Mouse (Mus musculus) CD4-positive naive resting alpha-beta T cell, adult 76 days (primary cell): ENCODE data around the gene Smim23. TPM values are rescaled to one million over a fixed set of nuclear protein-coding genes. Genes with fewer than 3 reads are reported as not detected.

Source experiments
- total RNA-seq: library from RNA; stranded (reverse); gene quantifications from one replicate; pipeline ENCODE4 v1.2.4, GENCODE M21; 2023

Gene Smim23
- total RNA-seq = not detected

GRCm38 (mm10) chr11:32824505-32824904, at the start of gene Smim23:
Gene Smim23 (minus strand): TSS chr11:32824605.

Other genes starting within 250 kb of the Smim23 start
- gene Fbxw11, start 181.9 kb downstream of the Smim23 start, total RNA-seq = 59.7 TPM